Mouse (Mus musculus): ENCODE data around the gene Nppc.

- no peak for TF ChIP-seq CTCF (IDR thresholded peaks at IDR 0.05 in 2 of 3, conservative IDR thresholded peaks at IDR 0.05 in 1 of 3; ENCODE audit: control insufficient read depth in 1 of 3, insufficient read depth in 1 of 3, low read depth in 2 of 3, low read length in 3 of 3, poor library complexity in 1 of 3, severe bottlenecking in 1 of 3)
- TF ChIP-seq CHD1 (IDR thresholded peaks at IDR 0.05; ENCODE audit: low read depth, low read length) = no peak
- peak in 1 of 2 experiments; percentile 71; a peak in 2 of 4 replicates for TF ChIP-seq POLR2A (IDR thresholded peaks at IDR 0.05; ENCODE audit: control insufficient read depth in 1 of 2, insufficient read depth in 1 of 2, low read depth in 1 of 2, low read length in 2 of 2, poor library complexity in 1 of 2)
- TF ChIP-seq NRF1 (IDR thresholded peaks at IDR 0.05; ENCODE audit: insufficient read depth, low read depth, low read length, poor library complexity, severe bottlenecking) = peak; percentile 54; the same call in 1 of the 2 replicates
Observed at GRCm38 (mm10) chr1:86703300-86703964, 33.1 kb upstream of the Nppc start, which contains the start of gene Dis3l2.
